Mouse (Mus musculus): ENCODE measurements around the gene Phf21b. TPM values are rescaled to one million over a fixed set of nuclear protein-coding genes. Genes with fewer than 3 reads are reported as not detected.

Phf21b gene
- polyA plus RNA-seq, 1 experiment from 2014 or later: 0.39 TPM

Other genes starting within 250 kb of the Phf21b start
- gene Prr5, start 186.4 kb downstream of the Phf21b start, polyA plus RNA-seq (2014; fragmentation: Nextera tagmentation; extraction: Ambion mirVana): 18.0 and 19.9 TPM in 2 replicates
- gene Arhgap8, start 136.0 kb downstream of the Phf21b start, polyA plus RNA-seq (2014; fragmentation: Nextera tagmentation; extraction: Ambion mirVana): 2.7 TPM in 2 replicates
- gene Gm29666, start 64.0 kb upstream of the Phf21b start, polyA plus RNA-seq (2014; fragmentation: Nextera tagmentation; extraction: Ambion mirVana): 0.27 and 0.52 TPM in 2 replicates
- 28.5 and 33.1 TPM in 2 replicates for gene Nup50, start 67.4 kb upstream of the Phf21b start, polyA plus RNA-seq (2014; fragmentation: Nextera tagmentation; extraction: Ambion mirVana)
- gene 5031439G07Rik, start 132.5 kb upstream of the Phf21b start, polyA plus RNA-seq (2014; fragmentation: Nextera tagmentation; extraction: Ambion mirVana): 4.6 and 8.1 TPM in 2 replicates
- not detected in 2 replicates for gene Upk3a, start 161.1 kb upstream of the Phf21b start, polyA plus RNA-seq (2014; fragmentation: Nextera tagmentation; extraction: Ambion mirVana)
- 16.2 and 20.1 TPM in 2 replicates for gene Fam118a, start 172.9 kb upstream of the Phf21b start, polyA plus RNA-seq (2014; fragmentation: Nextera tagmentation; extraction: Ambion mirVana)